Mouse (Mus musculus) liver, embryonic 18 days (tissue): Measurements from ENCODE around the gene Dock11. TPM values are rescaled to one million over a fixed set of nuclear protein-coding genes. Genes with fewer than 3 reads are reported as not detected.

Source experiments
- polyA plus RNA-seq: library from polyadenylated mRNA; depleted of rRNA; stranded (reverse); fragments of >200 nt; gene quantifications from 2 replicates; pipeline ENCODE4 v1.2.3, GENCODE M21; 2012; rRNA removed

Gene Dock11
- 2.6 and 3.2 TPM in 2 replicates for polyA plus RNA-seq

DNA sequence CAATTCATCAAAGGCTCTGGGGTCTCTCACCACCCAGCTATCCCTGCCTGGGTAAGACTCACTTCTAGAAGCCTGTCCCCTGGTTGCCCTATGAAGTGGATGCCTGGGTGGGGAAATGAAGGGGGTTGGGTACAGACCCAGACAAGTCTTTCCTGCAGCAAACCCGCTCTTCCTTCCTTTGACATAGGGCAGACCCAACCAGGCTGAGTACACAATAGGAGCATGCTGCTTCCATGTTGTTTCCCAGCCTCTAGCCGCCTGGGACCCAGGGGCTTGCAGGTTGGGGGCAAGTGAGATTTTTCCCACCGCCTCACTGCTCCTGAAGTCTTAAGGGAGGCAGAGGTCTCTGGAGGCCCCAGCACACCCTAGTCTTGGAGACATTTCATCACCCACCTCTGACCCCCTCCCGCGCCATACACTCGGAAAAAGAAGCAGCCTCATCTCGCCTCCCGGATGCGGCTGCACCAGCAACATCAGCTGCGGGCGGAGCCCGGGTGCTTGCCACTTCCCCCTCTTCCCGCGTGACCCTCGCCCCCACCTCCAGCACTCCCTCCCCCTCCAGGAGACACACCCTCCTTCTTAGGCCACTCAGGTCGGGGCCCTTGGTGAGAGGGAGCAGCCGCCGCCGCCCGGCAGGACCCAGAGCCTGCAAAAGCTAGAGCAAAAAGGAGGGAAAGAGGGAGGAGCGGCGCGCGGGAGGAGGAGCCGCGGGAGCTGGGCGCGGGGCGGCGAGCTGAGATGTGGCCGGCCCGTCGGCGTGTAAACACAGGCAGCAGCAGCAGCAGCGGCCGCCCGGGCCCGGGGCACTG, at the start of gene Dock11:
TSS of gene Dock11 (plus strand) at position 746 of the 809 bp plus-strand sequence.

DNA sequence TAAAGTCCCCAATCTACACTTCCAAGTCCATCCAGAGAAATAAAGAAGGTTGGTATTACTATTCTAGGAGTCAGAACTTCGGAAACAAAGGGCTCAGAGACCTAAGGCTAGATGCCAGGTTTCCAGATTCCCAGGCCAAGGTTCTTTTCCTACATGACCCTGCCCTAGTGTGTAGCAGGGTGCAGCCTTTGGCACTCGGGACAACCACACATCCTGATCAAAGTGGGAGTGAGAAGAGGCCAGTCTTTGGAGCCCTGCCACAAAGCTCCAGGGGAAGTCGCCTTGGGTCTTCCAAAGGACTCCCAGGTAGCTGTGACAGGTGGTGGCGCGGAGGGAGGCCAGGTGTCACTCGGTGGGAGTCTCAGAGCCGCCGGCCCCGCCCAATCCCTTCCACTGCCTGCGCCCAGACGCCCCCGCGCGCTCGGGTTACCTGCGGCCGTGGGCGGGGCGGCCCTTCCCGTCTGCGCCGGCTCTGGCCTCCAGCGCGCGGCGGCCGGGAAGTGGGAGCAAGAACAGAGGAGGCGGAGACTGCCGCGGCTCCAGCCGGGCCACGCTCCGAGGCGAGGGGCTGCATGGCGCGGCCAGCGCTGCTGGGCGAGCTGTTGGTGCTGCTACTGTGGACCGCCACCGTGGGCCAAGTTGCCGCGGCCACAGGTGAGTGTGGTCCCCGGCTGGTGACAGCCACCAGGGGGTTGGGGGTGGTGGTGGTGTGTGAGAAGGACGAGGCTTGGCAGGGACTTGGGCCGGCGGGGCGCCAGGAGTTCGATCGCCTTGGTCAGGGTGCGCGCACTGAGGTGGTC, 223.2 kb downstream of the Dock11 start, which contains the start of gene Il13ra1:
TSS of gene Il13ra1 (plus strand) at position 489 of the 800 bp plus-strand sequence.

Other genes with a start within 250 kb of the Dock11 start
- gene Il13ra1, start 223.3 kb downstream of the Dock11 start, polyA plus RNA-seq = 6.5 and 6.9 TPM in 2 replicates